Mouse (Mus musculus): ENCODE measurements around the gene Gm49378.

DNA sequence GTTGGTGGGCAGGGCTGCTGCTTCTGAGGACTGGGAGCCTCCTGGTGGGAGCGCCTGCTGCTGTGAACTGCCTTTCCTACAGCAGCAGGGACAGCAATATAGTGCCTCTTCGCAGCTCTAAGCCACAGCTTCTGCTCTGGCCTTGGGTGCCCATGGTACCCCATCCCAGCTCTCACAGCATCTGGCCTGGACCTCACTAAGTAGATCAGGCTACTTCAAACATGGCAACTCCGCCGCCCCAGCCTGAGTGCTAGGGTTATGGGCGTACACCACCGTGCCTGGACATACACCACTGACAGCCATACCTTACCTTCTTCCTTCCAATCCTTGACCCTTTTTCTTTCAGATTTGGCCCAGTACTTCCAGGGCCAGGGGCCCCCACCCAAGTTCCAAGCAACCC is 29.4 kb downstream of the Gm49378 start:
- TF ChIP-seq CTCF (IDR thresholded peaks at IDR 0.05; ENCODE audit: low read depth, low read length) (no peak), POLR2A (IDR thresholded peaks at IDR 0.05; ENCODE audit: borderline replicate concordance, low read depth, low read length) (no peak)

All from bone marrow macrophage, adult 2 months (primary cell).